In genomic region chr5:64704144-64704543, GRCm38 (mm10) we compare ENCODE assay signal across 9 mouse cellular contexts.
DNase-seq lines count a peak whose midpoint lies in the region; ATAC-seq and TF ChIP-seq lines count a peak whose summit lies in the region.
"Had no signal": no experiment of that assay in that cellular context is flagged by ENCODE, and none has a peak within 500 bp of the region (broad histone marks: within the 10 kb centered on the region; RNA-seq: fewer than 3 reads in every experiment).

No protein-coding gene starts in this region.

- WGBS in hindbrain, postnatal 0 days: 33% methylated on average over 7 of the region's 7 CpGs
- 63% methylated on average over 7 of the region's 7 CpGs for WGBS in hindbrain, embryonic 14.5 days
- WGBS in kidney, embryonic 16.5 days: 51% methylated on average over 7 of the region's 7 CpGs
- WGBS in lung, embryonic 16.5 days: 10% methylated on average over 7 of the region's 7 CpGs

- TF ChIP-seq CTCF in hindbrain, postnatal 0 days (IDR thresholded peaks at IDR 0.05; ENCODE audit: low read depth): no peak

- no peak overlapping the region for H3K9ac ChIP-seq in hindbrain, postnatal 0 days (replicated peaks; ENCODE audit: low read length)
- no peak overlapping the region for H3K9ac ChIP-seq in hindbrain, embryonic 14.5 days
- H3K9ac ChIP-seq in kidney, embryonic 16.5 days (replicated peaks; ENCODE audit: low read length): no peak overlapping the region
- H3K9ac ChIP-seq in lung, embryonic 16.5 days (ENCODE audit: low read length): no peak overlapping the region

- no peak for ATAC-seq in hindbrain, postnatal 0 days
- ATAC-seq in hindbrain, embryonic 14.5 days (ENCODE audit: low FRiP score): no peak
- no peak for ATAC-seq in kidney, embryonic 16.5 days (ENCODE audit: low FRiP score, low TSS enrichment)
- ATAC-seq in lung, embryonic 16.5 days (ENCODE audit: low read depth): peak; percentile 48
- ATAC-seq in erythroid progenitor cell, adult 5-6 weeks (replicated peaks; ENCODE audit: low FRiP score, poor library complexity, severe bottlenecking): no peak
- ATAC-seq: Patski had no signal

- H3K4me3 ChIP-seq in hindbrain, postnatal 0 days (ENCODE audit: low read length): no peak overlapping the region
- no peak overlapping the region for H3K4me3 ChIP-seq in hindbrain, embryonic 14.5 days (replicated peaks; ENCODE audit: low read length)
- H3K4me3 ChIP-seq in kidney, embryonic 16.5 days (ENCODE audit: low read length): no peak overlapping the region
- no peak overlapping the region for H3K4me3 ChIP-seq in lung, embryonic 16.5 days (ENCODE audit: low read length)

- H3K4me1 ChIP-seq in hindbrain, postnatal 0 days (ENCODE audit: insufficient read depth, low read length): 0 out of 2 replicates have a peak, but pooled peaks cover 11% of the 10 kb centered on the region
- peaks cover 23% of the 10 kb centered on the region for H3K4me1 ChIP-seq in hindbrain, embryonic 14.5 days (replicated peaks; ENCODE audit: control insufficient read depth, insufficient read depth, low read length)
- peaks cover 22% of the 10 kb centered on the region for H3K4me1 ChIP-seq in kidney, embryonic 16.5 days (ENCODE audit: insufficient read depth, low read length)
- H3K4me1 ChIP-seq in lung, embryonic 16.5 days (replicated peaks; ENCODE audit: control insufficient read depth, insufficient read depth, low read length): peaks cover 42% of the 10 kb centered on the region

- H3K27ac ChIP-seq in hindbrain, postnatal 0 days: peak overlapping the region; percentile 7; the same call in 1 of the 2 replicates
- no peak overlapping the region for H3K27ac ChIP-seq in hindbrain, embryonic 14.5 days
- H3K27ac ChIP-seq in kidney, embryonic 16.5 days (ENCODE audit: low read length): peak overlapping the region; percentile 48; the same call in 1 of the 2 replicates
- H3K27ac ChIP-seq in lung, embryonic 16.5 days (ENCODE audit: low read length): peak overlapping the region; percentile 89

- peak; percentile 60 for DNase-seq in hindbrain, postnatal 0 days (ENCODE audit: low spot score)
- DNase-seq in hindbrain, embryonic 14.5 days (ENCODE audit: low spot score): no peak
- DNase-seq in adrenal gland, adult 8-10 months: peak; percentile 34
- DNase-seq in fibroblast of lung, adult 2 months (ENCODE audit: low read depth): peak; percentile 77
- DNase-seq in B cell, adult 2 months: no peak

- H3K36me3 ChIP-seq in hindbrain, postnatal 0 days (ENCODE audit: insufficient read depth, low read length): no peaks in the 10 kb centered on the region
- no peaks in the 10 kb centered on the region for H3K36me3 ChIP-seq in hindbrain, embryonic 14.5 days (replicated peaks; ENCODE audit: control insufficient read depth, insufficient read depth)
- H3K36me3 ChIP-seq in kidney, embryonic 16.5 days (ENCODE audit: insufficient read depth, low read length): no peaks in the 10 kb centered on the region
- no peaks in the 10 kb centered on the region for H3K36me3 ChIP-seq in lung, embryonic 16.5 days (ENCODE audit: control insufficient read depth, insufficient read depth, low read length)

- H3K4me2 ChIP-seq in hindbrain, postnatal 0 days (ENCODE audit: low read depth, low read length): no peak overlapping the region
- H3K4me2 ChIP-seq in hindbrain, embryonic 14.5 days (replicated peaks): no peak overlapping the region
- H3K4me2 ChIP-seq in kidney, embryonic 16.5 days (replicated peaks; ENCODE audit: low read depth, low read length): no peak overlapping the region
- H3K4me2 ChIP-seq in lung, embryonic 16.5 days (ENCODE audit: low read depth, low read length): peak overlapping the region; percentile 29; the same call in 1 of the 2 replicates

- H3K9me3 ChIP-seq in hindbrain, postnatal 0 days (ENCODE audit: low read length): no peaks in the 10 kb centered on the region
- H3K9me3 ChIP-seq in hindbrain, embryonic 14.5 days (ENCODE audit: control insufficient read depth, low read length): 0 out of 2 replicates have a peak, but pooled peaks cover 3% of the 10 kb centered on the region
- no peaks in the 10 kb centered on the region for H3K9me3 ChIP-seq in kidney, embryonic 16.5 days (ENCODE audit: low read length)
- no peaks in the 10 kb centered on the region for H3K9me3 ChIP-seq in lung, embryonic 16.5 days (ENCODE audit: control insufficient read depth, low read length)

- H3K27me3 ChIP-seq in hindbrain, postnatal 0 days (ENCODE audit: insufficient read depth, low read length): no peaks in the 10 kb centered on the region
- no peaks in the 10 kb centered on the region for H3K27me3 ChIP-seq in hindbrain, embryonic 14.5 days (ENCODE audit: control insufficient read depth, insufficient read depth, low read length)
- no peaks in the 10 kb centered on the region for H3K27me3 ChIP-seq in kidney, embryonic 16.5 days (ENCODE audit: insufficient read depth, low read length)
- H3K27me3 ChIP-seq in lung, embryonic 16.5 days (ENCODE audit: control insufficient read depth, insufficient read depth, low read depth, low read length): no peaks in the 10 kb centered on the region
- H3K27me3 ChIP-seq: Patski had no signal

Comparison
In these comparisons a context has a peak if more than half of its experiments do, and no peak if none do; other contexts are left out.
1. DNase-seq: peak in hindbrain, postnatal 0 days (single experiment), adrenal gland, adult 8-10 months (single experiment) and fibroblast of lung, adult 2 months (single experiment); none in hindbrain, embryonic 14.5 days (single experiment) and B cell, adult 2 months (0 of 2).